Mouse (Mus musculus) forebrain, embryonic 16.5 days (tissue): ENCODE data around the gene Unc93b1. TPM values are rescaled to one million over a fixed set of nuclear protein-coding genes. Genes with fewer than 3 reads are reported as not detected.

ENCODE experiments used
- ATAC-seq: fragments of 200-750 bp; cut with Nextera tagmentation; 2 replicates; pipeline ENCODE4 v1.8.0; 2017; ENCODE audit warnings: mild to moderate bottlenecking, moderate library complexity
- H3K27ac ChIP-seq: fragments of 300-500 bp; sonication (generic); 2 replicates; pipeline ENCODE4 v1.5.1; 2014; ENCODE audit warnings: low read length, control low read depth
- H3K27me3 ChIP-seq: fragments of 300-500 bp; sonication (generic); replicated peaks from 2 replicates; pipeline ENCODE4 v1.6.1; 2014; ENCODE audit warnings: low read length; ENCODE audit not compliant: control insufficient read depth, insufficient read depth
- H3K36me3 ChIP-seq: fragments of 300-500 bp; sonication (generic); 2 replicates; pipeline ENCODE4 v1.6.1; 2014; ENCODE audit not compliant: control insufficient read depth, insufficient read depth
- H3K4me1 ChIP-seq: fragments of 300-500 bp; sonication (generic); replicated peaks from 2 replicates; pipeline ENCODE4 v1.6.1; 2014; ENCODE audit warnings: low read length; ENCODE audit not compliant: control insufficient read depth, insufficient read depth
- H3K4me2 ChIP-seq: fragments of 300-500 bp; sonication (generic); 2 replicates; pipeline ENCODE4 v1.6.1; 2014; ENCODE audit warnings: mild to moderate bottlenecking, low read length, control low read depth
- H3K4me3 ChIP-seq: fragments of 300-500 bp; sonication (generic); replicated peaks from 2 replicates; pipeline ENCODE4 v1.5.1; 2014; ENCODE audit warnings: mild to moderate bottlenecking, low read length, control low read depth
- H3K9ac ChIP-seq: fragments of 300-500 bp; sonication (generic); replicated peaks from 2 replicates; pipeline ENCODE4 v1.6.1; 2014; ENCODE audit warnings: low read depth, low read length, control low read depth
- H3K9me3 ChIP-seq: fragments of 300-500 bp; sonication (generic); 2 replicates; pipeline ENCODE4 v1.6.1; 2016; ENCODE audit warnings: low read length; ENCODE audit not compliant: control insufficient read depth
- WGBS: fragments of 180-500 bp; shearing (Covaris S2); extraction: QIAGEN DNeasy Blood & Tissue Kit; methylation state at CpG from one replicate; pipeline ENCODE4 v1.1.7; 2014; 5-methylcytosine and 5-hydroxymethylcytosine counted together
- polyA plus RNA-seq: library from polyadenylated mRNA; unstranded; fragments of >200 nt; fragmentation: Nextera tagmentation; extraction: Ambion mirVana; gene quantifications from 2 replicates; pipeline ENCODE4 v1.2.1, GENCODE M21; 2015

Unc93b1 gene
- polyA plus RNA-seq, result 7.7 TPM in 2 replicates

DNA sequence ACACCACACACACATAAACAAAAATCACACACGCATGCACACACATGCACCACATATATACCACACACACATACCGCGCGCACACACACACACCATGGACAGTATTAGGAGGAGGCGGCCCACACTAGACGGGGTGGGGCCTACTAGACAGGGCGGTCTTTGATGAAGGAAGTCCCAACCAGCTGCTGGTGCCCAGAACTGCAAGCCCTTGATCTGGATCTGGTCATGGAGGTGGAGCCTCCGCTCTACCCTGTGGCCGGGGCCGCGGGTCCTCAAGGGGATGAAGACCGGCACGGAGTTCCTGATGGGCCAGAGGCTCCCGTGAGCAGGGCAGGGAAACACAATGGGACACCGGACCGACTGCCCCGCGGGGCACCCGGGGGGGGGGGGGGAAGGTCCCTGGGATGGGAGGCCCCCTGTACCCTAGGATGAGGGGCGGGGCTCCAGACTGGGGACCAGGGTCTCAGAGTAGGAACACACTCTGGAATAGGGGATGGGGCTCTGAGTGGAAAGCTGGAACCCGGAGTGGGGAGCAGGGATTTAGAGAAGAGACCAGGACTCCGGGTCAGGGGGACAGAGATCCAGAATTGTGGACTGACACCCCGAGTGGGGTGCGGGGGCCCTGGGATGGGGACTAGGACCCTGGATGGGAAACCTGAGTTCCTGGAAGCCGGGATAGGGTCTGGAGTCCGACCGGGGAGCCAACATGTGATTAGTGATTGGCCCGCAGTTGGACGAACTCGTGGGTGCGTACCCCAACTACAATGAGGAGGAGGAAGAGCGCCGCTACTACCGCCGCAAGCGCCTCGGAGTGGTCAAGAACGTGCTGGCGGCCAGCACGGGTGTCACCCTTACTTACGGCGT lies at the start of gene Unc93b1:
Gene Unc93b1 (plus strand): TSS at position 155 of the 864 bp plus-strand sequence.
- Histone ChIP-seq H3K4me3 (peak within 1 kb of the TSS; percentile 39), H3K27me3 (peaks cover 10% of the 10 kb centered on the region), H3K9ac (peak within 1 kb of the TSS; percentile 51), H3K36me3 (no peaks in the 10 kb centered on the region), H3K4me1 (peaks cover 16% of the 10 kb centered on the region), H3K27ac (no peak within 1 kb of the TSS), H3K4me2 (peak within 1 kb of the TSS; percentile 66), H3K9me3 (no peaks in the 10 kb centered on the region)
- 8% methylated on average over 40 of the region's 42 CpGs for WGBS
- ATAC-seq, result peak; percentile 62

DNA sequence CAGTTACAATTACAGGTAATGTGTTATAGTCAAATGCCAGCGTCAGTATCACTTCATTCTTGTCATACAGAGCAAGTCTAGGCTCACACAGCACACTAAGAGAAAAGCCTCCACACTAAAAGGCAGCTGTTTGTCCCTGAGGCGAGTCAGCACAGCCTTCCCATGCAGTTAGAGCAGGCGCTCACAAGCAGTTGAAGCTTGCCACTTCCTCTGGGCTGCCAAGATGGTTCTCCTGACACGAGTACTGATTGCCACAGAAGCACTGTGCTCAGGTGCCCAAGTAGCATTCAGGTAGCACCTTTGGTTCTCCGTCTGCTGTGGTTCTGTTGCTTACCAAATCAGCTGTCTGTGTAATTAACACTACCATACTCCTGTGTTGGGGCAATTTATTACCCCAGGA lies 45.9 kb upstream of the Unc93b1 start:
- H3K4me1 ChIP-seq, result no peaks in the 10 kb centered on the region
- no peak for ATAC-seq
- H3K36me3 ChIP-seq, result peaks cover 25% of the 10 kb centered on the region
- no peak overlapping the region for H3K4me3 ChIP-seq
- WGBS, result 93% methylated on average over 5 of the region's 5 CpGs
- H3K4me2 ChIP-seq, result no peak overlapping the region
- no peak overlapping the region for H3K27ac ChIP-seq
- H3K9ac ChIP-seq, result no peak overlapping the region
- H3K9me3 ChIP-seq, result no peaks in the 10 kb centered on the region
- no peaks in the 10 kb centered on the region for H3K27me3 ChIP-seq

DNA sequence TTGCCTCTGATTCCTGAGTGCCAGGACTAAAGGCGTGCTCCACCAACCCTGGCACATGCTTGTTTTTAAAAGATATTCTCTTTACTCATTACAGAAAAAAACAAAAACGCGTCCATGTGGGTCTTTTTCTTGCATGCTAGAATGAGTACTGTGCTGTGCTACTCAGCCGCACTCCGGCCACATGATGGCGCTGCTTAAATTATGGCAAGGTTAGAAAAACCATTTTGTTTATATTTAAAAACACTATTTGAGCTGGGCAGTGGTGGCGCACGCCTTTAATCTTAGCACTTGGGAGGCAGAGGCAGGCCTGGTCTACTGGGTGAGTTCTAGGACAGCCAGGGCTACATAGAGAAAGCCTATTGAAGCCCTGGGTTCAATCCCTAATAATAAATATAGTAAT lies 44.8 kb upstream of the Unc93b1 start:
- Histone ChIP-seq H3K9ac (no peak overlapping the region), H3K27ac (no peak overlapping the region), H3K4me2 (no peak overlapping the region), H3K4me3 (no peak overlapping the region), H3K36me3 (peaks cover 25% of the 10 kb centered on the region), H3K9me3 (no peaks in the 10 kb centered on the region), H3K4me1 (no peaks in the 10 kb centered on the region), H3K27me3 (no peaks in the 10 kb centered on the region)
- no peak for ATAC-seq
- 83% methylated on average over 8 of the region's 8 CpGs for WGBS

DNA sequence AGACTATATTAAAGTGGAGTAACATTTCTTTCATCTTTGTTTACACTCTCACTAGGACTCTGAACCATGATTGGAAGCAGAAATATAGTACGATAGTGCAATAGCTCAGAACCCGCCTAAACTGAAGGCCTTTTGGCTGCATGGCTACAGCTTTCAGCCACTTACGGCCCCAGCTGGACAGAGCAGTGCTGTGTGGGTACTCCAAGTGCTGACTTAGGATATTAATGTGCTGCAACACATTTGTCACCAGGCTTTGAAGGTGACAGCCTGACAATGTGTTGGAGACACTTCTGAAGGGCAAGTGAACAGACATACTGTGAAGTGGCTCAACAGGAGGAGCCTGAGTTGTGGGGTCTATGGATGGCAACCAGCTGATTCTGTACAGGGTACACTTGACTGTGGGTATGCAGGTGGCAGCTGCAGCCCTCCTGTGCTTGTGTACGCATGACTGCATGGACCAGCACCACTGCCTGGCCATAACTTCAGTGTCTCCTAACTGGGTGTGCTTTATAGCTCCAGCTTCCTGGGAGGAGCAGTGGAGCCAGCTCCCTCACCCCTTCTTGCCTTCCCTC lies 41.4 kb upstream of the Unc93b1 start:
- no peak overlapping the region for H3K4me2 ChIP-seq
- no peak overlapping the region for H3K9ac ChIP-seq
- no peak for ATAC-seq
- H3K4me1 ChIP-seq, result no peaks in the 10 kb centered on the region
- no peak overlapping the region for H3K4me3 ChIP-seq
- H3K9me3 ChIP-seq, result no peaks in the 10 kb centered on the region
- peaks cover 25% of the 10 kb centered on the region for H3K36me3 ChIP-seq
- H3K27ac ChIP-seq, result no peak overlapping the region
- 96% methylated on average over 4 of the region's 4 CpGs for WGBS
- no peaks in the 10 kb centered on the region for H3K27me3 ChIP-seq

DNA sequence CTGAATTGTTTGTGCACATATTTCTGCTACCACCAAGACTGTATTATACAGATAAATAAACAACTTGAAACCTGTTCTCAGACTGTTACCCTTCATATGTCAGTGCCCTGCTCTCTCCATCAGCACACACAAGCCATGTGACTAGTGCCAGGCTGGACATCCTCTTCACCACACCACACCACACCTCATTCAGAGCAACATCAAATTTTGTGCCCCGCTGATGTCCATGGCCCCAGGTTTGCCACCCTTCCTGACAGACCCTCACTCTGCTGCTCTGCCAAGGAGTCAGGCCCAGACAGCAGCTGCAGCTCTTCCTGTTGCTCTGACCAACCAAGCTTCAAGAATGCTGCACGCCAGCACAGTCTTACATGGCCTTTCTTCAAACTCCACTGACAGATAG lies 40.7 kb upstream of the Unc93b1 start:
- ATAC-seq, result no peak
- Histone ChIP-seq H3K4me3 (no peak overlapping the region), H3K36me3 (peaks cover 20% of the 10 kb centered on the region), H3K9ac (no peak overlapping the region), H3K4me1 (no peaks in the 10 kb centered on the region), H3K27me3 (no peaks in the 10 kb centered on the region), H3K27ac (no peak overlapping the region), H3K9me3 (no peaks in the 10 kb centered on the region), H3K4me2 (no peak overlapping the region)
- 89% methylated on average over 2 of the region's 2 CpGs for WGBS

DNA sequence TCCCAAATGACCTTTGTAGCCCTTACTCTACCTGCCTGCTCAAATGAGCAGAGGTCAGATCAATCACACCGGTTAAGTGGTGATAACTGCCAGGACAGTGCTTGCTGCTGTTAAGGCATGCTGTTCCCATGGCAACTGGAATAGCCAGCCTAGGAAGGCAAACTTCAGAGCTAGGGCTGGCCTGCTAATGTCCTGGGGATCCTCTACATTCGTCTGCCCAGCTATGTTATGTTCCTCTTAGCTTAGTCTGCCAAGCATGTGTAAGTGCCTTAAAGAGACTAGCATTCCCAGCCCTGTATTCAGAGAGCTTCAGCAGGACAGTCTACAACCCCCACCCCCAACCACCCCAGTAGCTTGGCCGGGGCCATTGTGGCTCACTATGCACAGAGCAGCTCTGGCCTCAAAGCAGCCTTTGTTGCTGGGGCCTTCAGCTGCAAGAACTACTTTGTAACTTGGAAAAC lies 39.8 kb upstream of the Unc93b1 start:
- Histone ChIP-seq H3K4me3 (no peak overlapping the region), H3K9ac (no peak overlapping the region), H3K9me3 (no peaks in the 10 kb centered on the region), H3K27ac (no peak overlapping the region), H3K4me1 (no peaks in the 10 kb centered on the region), H3K27me3 (no peaks in the 10 kb centered on the region), H3K4me2 (no peak overlapping the region), H3K36me3 (peaks cover 17% of the 10 kb centered on the region)
- peak; percentile 79 for ATAC-seq
- WGBS, result 21% methylated on average over 3 of the region's 3 CpGs

DNA sequence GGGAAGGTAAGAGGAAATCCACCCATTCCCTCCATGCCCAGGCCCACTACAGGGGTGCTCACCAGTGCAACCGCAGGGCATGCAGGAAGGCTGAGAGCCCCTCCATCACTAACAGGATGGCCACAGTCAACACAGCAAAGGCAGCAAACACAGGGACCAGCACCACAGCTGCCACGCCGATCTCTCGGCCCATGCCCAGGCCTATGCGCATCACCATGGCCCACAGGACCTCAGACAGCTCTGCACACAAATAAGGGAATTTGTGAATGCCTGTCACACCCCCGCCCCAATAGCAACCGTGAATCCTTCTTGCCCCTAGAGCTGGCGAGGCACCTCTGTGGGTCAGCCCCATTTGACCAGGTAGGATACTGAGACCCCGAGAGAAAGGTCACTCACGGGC lies 38.8 kb upstream of the Unc93b1 start:
- 90% methylated on average over 10 of the region's 10 CpGs for WGBS
- H3K27ac ChIP-seq, result no peak overlapping the region
- peaks cover 14% of the 10 kb centered on the region for H3K36me3 ChIP-seq
- no peaks in the 10 kb centered on the region for H3K27me3 ChIP-seq
- H3K4me3 ChIP-seq, result no peak overlapping the region
- no peaks in the 10 kb centered on the region for H3K9me3 ChIP-seq
- no peak overlapping the region for H3K9ac ChIP-seq
- ATAC-seq, result no peak
- H3K4me1 ChIP-seq, result no peaks in the 10 kb centered on the region
- H3K4me2 ChIP-seq, result no peak overlapping the region

DNA sequence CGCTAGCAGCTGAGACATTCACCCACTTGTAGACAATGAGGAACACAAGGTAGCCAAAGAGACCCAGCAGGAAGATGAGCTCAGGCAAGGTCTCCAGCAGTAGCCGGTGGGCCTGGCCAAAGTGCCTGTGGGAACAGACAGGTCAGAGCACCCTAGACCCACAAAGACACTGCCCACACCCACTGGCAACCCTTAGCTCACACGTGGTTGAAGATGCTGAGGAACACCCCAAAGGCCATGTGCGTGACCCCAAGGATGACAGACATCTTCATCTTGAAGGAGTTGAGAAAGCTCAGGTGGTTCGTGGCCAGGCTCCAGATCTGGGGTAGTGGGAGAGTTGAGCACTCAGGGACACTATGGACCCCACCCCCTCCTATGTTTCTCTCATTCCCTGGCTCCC lies 37.4 kb upstream of the Unc93b1 start:
- Histone ChIP-seq H3K27ac (no peak overlapping the region), H3K36me3 (peaks cover 11% of the 10 kb centered on the region), H3K9me3 (no peaks in the 10 kb centered on the region), H3K4me1 (no peaks in the 10 kb centered on the region), H3K9ac (no peak overlapping the region), H3K27me3 (no peaks in the 10 kb centered on the region), H3K4me2 (no peak overlapping the region), H3K4me3 (no peak overlapping the region)
- WGBS, result 91% methylated on average over 5 of the region's 5 CpGs
- no peak for ATAC-seq

DNA sequence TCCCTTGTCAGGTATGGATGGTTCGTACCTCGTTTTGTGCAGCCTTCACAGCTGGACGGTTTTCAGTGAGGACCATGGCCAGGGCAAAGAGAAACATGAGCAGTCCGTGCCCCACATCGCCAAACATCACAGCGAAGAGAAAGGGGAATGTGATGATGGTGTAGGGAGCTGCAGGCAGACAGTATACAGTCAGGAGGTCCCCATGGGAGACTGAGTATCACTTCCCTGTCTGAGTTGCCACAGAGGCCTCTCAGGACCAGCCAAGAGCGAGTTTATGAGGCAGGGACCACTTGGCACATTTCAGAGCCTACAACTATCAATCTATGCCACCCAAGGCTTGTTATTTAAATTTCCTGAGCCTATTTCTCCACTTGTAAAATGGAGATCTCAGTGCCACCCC lies 36.0 kb upstream of the Unc93b1 start:
- no peak overlapping the region for H3K9ac ChIP-seq
- no peak overlapping the region for H3K4me2 ChIP-seq
- no peaks in the 10 kb centered on the region for H3K27me3 ChIP-seq
- H3K27ac ChIP-seq, result no peak overlapping the region
- H3K36me3 ChIP-seq, result peaks cover under 1% of the 10 kb centered on the region
- ATAC-seq, result no peak
- H3K9me3 ChIP-seq, result no peaks in the 10 kb centered on the region
- WGBS, result 87% methylated on average over 7 of the region's 7 CpGs
- no peaks in the 10 kb centered on the region for H3K4me1 ChIP-seq
- H3K4me3 ChIP-seq, result no peak overlapping the region
